Mouse (Mus musculus) mesoderm, embryonic 11.5 days (tissue): ENCODE results near the gene Abcg8.

Experiments used
- DNase-seq: peaks from one replicate; pipeline ENCODE4 v3.0.0-alpha.2; 2012; ENCODE audit warnings: low read depth, low spot score

Gene Abcg8

GRCm38 (mm10) chr17:84675951-84676366, at the start of gene Abcg8:
Abcg8 (plus strand) TSS chr17:84676302.
- peak; percentile 23 for DNase-seq

DNA sequence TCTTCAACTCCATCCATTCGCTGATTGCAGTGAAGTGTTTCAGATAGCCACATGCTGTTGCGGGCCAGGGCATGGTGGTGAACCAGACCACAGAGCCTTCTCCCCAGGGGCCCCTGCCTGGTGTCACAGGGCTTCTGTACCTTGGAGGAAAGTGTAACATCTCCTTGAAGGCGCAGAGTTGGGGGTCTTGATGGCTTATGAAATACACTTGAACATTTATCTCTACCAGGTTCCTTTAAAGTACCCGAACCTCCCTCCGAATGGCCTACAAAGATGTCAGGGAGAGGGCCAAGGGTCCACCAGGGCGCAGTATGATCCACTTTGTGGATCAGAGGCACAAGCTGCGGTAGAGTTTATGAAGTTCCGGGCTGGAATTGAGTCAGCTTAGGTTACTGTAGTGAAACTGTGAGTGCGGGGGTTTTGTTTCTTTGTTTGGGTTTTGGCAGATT, 49.2 kb upstream of the Abcg8 start:
- no peak for DNase-seq

DNA sequence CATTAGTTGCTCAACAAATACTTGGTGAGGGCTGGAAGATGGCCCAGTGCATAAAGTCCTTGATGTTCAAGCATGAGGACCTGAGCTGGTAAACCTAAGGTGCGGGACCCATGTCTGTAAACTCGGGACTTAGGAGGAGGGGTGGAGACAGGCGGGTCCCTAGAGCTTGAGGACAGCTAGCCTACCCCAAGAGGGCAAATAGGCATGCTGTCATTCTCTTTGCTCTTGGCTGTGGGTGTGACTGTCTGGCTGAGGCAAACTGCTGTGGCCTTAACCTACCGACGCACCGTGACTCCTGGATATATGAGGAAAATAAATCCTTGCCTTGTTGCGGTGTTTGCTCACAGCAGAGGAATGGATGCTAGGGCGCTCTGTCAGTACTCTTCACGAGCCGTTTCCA, 48.4 kb upstream of the Abcg8 start:
- DNase-seq: no peak

- DNase-seq: no peak
Measured at GRCm38 (mm10) chr17:84628611-84629010, 47.5 kb upstream of the Abcg8 start.

DNA sequence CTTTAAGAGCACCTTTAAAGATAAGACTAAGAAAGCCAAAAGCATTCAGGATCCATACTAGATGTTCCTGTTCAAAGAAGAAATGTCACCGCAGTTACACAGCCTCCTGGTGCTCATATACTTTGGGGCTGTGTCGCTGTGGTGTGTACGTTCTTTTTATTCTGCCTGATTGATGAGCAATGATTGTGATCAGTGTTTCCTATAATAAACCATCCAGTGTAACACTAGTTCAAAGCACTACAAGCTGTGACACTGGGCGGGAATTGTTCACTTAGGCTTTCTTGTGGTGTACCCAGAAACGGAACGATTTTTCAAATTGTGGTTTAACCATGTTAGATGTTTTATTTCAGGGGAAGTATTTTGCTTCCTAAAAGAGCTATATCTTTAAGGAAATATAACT, 44.3 kb upstream of the Abcg8 start:
- no peak for DNase-seq

- DNase-seq: no peak
Measured at GRCm38 (mm10) chr17:84633443-84633842, 42.7 kb upstream of the Abcg8 start.

DNA sequence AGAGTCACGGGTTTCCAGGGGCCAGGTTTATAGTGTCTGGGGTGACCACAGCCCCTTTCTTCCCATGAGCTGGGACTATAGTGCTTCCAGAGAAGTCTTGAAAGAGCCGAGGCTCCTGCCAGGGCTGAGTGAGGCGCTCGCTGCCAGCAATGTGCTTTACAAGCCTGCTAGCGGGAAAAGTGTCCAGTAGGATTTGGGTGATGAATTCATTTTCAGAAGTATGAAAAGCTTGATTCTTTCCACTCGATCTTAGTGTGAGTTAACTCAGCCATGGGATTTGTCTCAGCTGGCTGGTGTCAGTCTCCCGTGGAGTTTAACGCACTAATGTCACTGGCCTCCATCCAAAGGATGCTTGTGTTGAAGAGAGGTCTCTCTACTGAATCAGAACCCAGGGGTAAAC, 39.8 kb upstream of the Abcg8 start:
- no peak for DNase-seq

DNA sequence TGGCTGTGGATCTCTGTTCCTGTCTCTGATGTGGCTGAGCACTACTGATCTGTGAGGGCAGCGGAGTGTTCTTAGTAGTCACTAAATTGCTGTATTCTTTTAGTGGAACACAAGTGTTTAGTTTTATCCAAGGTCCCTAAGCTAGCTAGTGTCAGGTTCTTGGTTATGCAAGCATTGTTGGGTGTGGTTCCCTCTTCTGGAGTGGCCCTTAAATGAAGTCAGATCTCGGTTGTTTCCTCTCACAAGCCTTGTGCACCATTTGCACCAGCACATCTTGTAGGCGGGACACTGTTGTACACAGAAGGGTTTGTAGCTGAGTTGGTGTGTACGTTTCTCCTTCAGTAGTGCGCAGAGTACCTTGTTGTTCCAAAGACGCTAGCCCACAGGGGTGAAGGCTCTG, 38.1 kb upstream of the Abcg8 start:
- DNase-seq: no peak

GRCm38 (mm10) chr17:84639796-84640378, 36.2 kb upstream of the Abcg8 start:
- DNase-seq: no peak

DNA sequence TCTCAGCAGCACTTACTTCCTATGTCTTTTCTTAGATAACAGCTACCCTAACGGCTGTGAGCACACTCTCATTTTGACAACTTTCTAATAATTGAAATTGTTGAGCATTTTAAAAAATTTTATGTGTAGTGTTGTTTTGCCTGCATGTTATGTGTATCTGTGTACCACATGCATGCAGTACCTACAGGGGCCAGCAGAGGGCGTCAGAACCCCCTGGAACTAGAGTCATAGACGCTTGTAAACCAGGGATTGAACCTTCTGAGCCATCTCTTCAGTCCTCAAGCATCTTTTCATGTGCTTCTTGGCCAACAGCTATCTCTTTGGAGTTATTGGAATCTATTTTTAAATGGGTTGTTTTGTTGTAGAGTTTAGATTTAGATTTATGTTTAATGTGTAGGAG, 34.2 kb upstream of the Abcg8 start:
- no peak for DNase-seq

GRCm38 (mm10) chr17:84642324-84642723, 33.8 kb upstream of the Abcg8 start:
- no peak for DNase-seq

DNA sequence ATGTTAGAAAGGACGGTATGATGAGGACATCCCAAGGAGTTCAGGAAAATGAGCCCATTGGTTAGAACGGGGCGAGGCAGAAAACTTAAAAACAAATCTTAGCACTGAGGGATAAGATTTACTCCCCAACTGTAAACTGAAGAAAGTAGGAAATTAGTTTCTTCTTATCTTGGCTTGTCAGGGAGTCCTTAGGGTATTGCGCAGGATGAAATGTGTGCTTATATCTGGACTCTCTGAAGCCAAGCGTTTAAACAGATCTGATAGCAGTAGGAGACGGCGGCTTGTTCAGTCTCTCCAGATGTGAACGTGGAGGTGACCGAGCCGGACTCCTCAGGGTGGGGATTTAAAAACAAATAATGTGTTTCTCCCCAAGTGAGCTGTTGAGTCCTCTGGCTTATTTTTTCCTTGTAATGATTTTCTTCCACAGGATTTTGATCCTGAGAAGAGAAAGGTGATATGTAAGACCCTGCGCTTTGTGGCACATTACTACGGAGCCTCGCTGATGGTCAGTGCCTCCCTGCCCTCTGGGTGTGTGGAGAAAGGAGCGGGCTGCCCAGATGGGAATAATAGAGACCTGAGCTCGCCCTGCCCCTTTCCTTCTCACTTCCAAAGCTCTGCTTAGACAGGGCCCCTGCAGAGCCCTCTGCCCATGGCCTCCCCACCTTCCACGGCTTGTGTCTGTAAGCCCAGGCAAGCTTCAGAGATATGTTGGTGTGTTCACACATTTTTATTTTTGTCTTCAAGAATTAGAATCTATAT, 31.6 kb upstream of the Abcg8 start:
- no peak for DNase-seq

GRCm38 (mm10) chr17:84645119-84645518, 31.0 kb upstream of the Abcg8 start:
- DNase-seq: no peak

- no peak for DNase-seq
Measured at GRCm38 (mm10) chr17:84645894-84646293, 30.2 kb upstream of the Abcg8 start.

DNA sequence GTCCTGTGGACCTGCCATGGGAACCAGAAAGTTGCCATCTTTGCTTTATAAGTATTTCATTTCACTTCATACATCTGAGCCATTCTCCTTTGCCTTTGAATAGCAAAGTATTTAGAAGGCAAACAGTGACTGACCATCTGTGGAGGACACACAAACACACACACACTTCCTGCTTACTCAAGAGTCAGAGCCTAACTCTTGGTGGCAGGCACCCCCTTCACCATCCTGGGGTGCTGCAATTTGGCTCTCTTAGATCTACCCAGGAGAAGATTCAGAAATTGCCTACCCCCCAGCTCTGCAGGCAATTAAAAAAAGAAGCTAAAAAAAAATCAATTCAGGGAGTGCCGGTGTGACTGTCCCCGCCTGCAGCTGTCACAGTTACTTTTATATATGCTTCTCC, 29.6 kb upstream of the Abcg8 start:
- no peak for DNase-seq

DNA sequence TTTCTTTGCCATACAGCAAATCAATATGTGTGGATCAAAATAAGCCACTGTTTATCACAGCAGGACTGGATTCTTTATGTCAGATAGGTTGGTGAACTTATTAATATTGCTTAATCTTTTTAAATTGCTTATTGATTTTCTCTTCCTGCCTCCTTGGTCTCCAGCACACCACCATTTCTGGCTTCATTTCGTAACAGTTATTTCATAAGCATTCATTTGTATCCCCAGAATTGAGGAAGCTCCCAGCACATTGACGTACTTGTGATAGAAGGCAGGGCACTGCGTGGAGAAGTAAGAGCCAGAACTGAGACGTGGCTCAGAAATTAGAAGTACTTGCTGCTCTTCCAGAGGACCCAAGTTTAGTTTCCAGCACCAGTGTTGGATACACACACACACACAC, 28.5 kb upstream of the Abcg8 start:
- no peak for DNase-seq

GRCm38 (mm10) chr17:84650302-84651017, 25.6 kb upstream of the Abcg8 start:
- no peak for DNase-seq

GRCm38 (mm10) chr17:84653544-84653943, 22.6 kb upstream of the Abcg8 start:
- no peak for DNase-seq

DNA sequence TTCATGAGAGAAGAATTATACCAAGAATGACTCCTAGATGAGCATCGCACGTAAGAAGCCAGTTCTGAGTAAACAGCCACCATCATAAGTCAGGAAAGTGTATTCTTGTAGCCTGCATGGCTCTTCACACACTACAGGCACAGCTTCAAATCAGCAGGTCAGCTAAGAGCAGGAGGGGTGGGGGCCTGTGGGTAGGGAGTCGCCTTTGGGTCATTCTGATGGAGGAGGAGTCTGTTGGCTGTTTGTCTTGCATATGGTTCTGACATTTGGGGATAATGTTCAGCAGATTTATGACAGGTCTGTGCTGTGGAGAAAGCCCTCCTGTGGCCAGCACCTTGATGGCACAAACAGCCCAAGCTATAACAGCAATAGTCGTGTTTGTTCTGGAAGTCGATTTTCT, 19.9 kb upstream of the Abcg8 start:
- DNase-seq: no peak

- DNase-seq: peak; percentile 69
Measured at GRCm38 (mm10) chr17:84656653-84657421, 19.3 kb upstream of the Abcg8 start.

GRCm38 (mm10) chr17:84657422-84657732, 18.7 kb upstream of the Abcg8 start:
- no peak for DNase-seq

- peak; percentile 67 for DNase-seq
Measured at GRCm38 (mm10) chr17:84657782-84658181, 18.3 kb upstream of the Abcg8 start.
